Mouse (Mus musculus): ENCODE data around the gene Slc22a13. TPM values are rescaled to one million over a fixed set of nuclear protein-coding genes. Genes with fewer than 3 reads are reported as not detected.
"Not testable (repeated sequence)": the region's sequence is repeated elsewhere in the genome, so short reads cannot be mapped to it uniquely, and the experiment has no call there.

The Slc22a13 gene
- total RNA-seq (2021) = not detected

DNA sequence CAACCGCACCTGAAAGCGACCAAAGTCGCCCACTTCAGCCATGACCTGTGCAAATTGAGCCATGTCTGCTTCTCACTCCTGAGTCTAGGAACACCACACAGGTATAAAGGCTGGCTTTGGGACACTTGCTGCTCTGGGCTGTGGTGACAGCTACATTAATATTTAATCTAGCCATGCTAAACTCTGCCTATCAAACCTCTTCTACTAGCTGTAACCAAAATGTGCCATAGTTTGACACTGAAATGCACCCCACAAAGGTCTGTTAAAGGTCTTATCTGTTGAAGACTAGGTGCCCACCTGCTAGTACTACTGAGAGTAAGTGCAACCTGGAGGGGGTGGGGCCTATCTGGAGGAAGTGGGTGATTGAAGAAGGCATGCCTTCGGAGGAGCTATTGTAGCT is at the start of gene Slc22a13:
Gene Slc22a13 (minus strand): TSS at position 101 of the 400 bp plus-strand sequence.
- intact Hi-C loops (cut with DNase I) = no loop called here
- DNase-seq = no peak

- no peak for DNase-seq
- intact Hi-C loops (cut with DNase I) = no loop called here
Measured at GRCm38 (mm10) chr9:119258128-119258527, 49.2 kb upstream of the Slc22a13 start.

GRCm38 (mm10) chr9:119256161-119256560 is 47.3 kb upstream of the Slc22a13 start:
- intact Hi-C loops (cut with DNase I) = no loop called here
- DNase-seq = no peak

DNA sequence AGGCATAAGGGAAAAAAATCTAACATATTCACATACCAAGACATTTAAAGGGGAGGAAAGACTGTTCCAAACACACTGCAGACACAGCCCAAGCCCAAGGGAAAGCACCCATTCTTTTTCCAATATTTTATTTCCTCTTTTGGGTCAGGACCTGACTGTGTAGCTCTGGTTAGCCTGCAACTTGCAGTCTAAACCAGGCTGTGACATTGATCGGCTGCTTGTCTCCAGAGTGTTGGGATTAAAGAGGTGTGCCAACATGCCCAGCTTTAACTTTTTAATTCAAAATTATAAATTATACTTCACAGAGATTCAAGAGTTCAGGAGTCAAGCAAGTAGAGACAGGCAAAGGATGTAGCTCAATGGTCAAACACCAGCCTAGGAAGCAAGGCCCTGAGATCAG is 46.2 kb upstream of the Slc22a13 start:
- intact Hi-C loops (cut with DNase I) = no loop called here
- DNase-seq = no peak

DNA sequence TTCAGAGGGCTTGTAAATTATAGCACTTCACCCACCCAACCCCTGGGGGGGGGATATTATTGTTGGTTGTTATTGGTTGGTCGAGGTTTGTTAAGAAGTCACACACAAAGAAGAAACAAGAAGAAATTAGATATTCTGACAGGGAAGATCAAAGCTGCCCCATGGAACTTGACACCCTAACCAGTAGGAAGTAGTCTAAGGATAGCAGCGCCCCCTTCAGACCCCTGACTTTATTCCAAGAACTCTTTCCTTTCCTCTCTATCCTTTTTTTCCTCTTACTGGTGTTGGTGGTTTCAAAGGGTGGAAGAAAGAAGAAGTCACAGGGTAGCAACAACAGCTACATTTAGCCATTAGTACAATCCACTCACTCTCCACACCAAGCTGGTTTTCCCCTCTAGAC is 45.3 kb upstream of the Slc22a13 start:
- intact Hi-C loops (cut with DNase I) = no loop called here
- no peak for DNase-seq

GRCm38 (mm10) chr9:119247996-119248395 is 39.1 kb upstream of the Slc22a13 start:
- intact Hi-C loops (cut with DNase I) = no loop called here

DNA sequence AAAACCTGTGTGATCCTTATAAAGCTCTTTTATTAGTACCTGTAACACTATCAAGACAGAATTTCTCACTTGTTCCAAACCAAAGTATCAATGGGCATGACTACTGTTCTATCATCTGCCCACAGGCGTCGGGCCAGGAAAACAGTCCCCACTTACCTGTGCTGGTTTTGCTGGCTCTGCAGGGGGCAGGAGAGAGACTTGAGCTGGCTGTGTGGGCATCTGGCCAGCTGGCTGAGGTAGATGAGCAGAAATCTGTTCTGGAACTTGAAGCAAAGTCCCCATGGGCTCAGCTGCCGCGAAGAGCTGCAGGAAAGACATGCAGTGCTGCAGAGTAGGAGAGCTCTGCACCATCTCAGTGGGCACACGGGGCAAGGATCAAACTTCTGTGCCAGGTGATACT is 37.9 kb upstream of the Slc22a13 start:
- intact Hi-C loops (cut with DNase I) = no loop called here
- DNase-seq = peak; percentile 35

More at GRCm38 (mm10) chr9:119247996-119248395, 39.1 kb upstream of the Slc22a13 start:
- DNase-seq = no peak

DNA sequence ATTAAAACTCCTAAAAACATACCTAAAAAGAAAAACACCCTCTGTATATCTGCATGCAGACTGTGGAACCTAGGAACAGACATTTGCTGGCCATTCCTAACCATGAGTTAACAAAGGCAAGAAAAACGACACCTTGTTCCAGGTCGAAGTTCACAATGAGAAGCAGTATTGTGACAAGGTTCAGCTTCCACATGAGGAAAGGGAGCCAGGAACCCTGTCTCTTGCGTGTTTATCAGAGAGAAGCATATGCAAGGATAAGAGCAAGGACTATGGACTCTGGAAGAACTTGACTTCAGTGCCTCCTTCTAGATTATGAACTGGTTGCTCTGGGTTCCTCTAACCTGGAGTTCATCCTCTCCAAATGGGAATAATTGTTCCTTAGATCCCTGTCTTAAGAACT is 35.1 kb upstream of the Slc22a13 start:
- no peak for DNase-seq
- intact Hi-C loops (cut with DNase I) = no loop called here

GRCm38 (mm10) chr9:119241169-119241865 is 32.4 kb upstream of the Slc22a13 start:
- intact Hi-C loops (cut with DNase I) = no loop called here
- no peak for DNase-seq

GRCm38 (mm10) chr9:119240286-119240997 is 31.5 kb upstream of the Slc22a13 start:
- no peak for DNase-seq
- intact Hi-C loops (cut with DNase I) = no loop called here

GRCm38 (mm10) chr9:119239274-119239673 is 30.4 kb upstream of the Slc22a13 start:
- no peak for DNase-seq
- intact Hi-C loops (cut with DNase I) = no loop called here

DNA sequence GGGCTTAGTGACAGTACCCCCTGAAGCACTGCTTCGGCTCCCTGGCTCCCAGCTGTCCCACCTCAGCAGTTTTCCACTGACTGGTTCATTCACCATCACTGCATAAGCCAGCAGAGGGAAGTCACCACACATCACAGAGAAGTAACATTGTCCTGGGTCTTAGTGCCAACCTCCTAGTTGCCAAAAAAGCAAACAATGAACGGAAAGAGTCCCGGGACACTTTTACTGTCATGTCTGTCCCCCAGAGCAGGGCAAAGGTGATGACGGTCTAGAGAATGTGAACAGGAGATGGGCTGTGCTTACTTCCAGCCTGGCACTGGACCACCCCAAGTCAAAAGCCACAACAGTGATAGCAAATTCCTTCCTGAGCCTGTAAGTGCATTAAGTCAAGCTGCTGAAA is 29.9 kb upstream of the Slc22a13 start:
- intact Hi-C loops (cut with DNase I) = no loop called here
- DNase-seq = no peak

DNA sequence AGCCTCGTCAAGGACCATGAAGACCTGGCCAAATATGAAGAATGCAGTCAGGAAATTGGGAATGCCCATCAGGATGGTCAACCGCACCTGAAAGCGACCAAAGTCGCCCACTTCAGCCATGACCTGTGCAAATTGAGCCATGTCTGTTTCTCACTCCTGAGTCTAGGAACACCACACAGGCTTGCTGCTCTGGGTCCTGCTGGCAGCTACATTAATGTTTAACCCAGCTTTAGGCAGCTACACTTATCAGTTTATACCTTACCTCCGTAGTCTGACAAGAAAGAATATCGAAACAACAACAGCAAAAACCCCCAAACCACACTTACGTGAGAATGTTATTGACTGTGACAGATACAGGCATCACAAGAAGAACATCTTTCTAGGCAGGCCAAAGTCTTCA is 22.7 kb upstream of the Slc22a13 start:
- intact Hi-C loops (cut with DNase I) = no loop called here
- no peak for DNase-seq

GRCm38 (mm10) chr9:119230829-119231228 is 21.9 kb upstream of the Slc22a13 start:
- intact Hi-C loops (cut with DNase I) = no loop called here
- DNase-seq = no peak

- intact Hi-C loops (cut with DNase I) = no loop called here
- DNase-seq = no peak
Measured at GRCm38 (mm10) chr9:119220249-119220648, 11.4 kb upstream of the Slc22a13 start.

- intact Hi-C loops (cut with DNase I) = no loop called here
- DNase-seq = no peak
Measured at GRCm38 (mm10) chr9:119219667-119220066, 10.8 kb upstream of the Slc22a13 start.

DNA sequence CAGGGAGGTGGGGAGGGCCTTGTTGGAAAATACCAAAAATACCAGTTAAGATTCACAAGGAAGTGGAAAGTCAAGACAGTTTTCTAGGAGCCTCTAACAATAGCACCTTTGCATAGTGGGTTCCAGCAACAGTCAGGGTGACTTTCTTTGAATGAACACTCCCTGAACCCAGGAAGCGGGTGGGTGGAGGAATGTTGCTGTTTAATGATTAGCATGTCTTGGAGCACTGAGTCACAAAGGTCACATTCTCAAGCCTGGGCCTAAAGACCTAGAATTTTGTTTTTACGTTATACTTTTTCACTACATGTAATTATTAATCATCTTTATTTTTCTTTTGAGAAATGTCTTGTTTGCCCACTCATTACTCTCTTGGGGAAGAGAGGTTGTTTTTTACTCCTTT is 6.4 kb upstream of the Slc22a13 start:
- intact Hi-C loops (cut with DNase I); DNase-seq: not testable (repeated sequence)

DNA sequence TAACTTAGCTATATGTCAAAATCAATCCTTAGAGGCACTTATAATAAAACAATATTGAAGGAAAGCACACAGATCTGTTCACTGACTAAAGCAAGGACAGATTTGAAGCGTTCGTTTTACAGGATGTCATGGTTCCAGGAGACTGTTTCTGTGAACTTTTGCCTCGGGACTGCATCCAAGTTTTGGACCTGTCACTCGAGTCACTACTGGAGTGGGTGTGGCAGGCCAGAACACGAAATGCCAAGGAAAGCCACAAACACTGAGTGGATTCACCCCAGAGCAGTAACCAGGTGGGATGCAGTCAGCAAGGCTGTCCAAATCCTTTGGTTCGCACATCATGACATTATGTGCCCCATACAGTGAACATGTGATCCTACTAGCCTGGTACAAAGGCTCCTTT is 5.7 kb upstream of the Slc22a13 start:
- intact Hi-C loops (cut with DNase I) = no loop called here
- no peak for DNase-seq

GRCm38 (mm10) chr9:119212996-119213395 is 4.1 kb upstream of the Slc22a13 start:
- no peak for DNase-seq
- intact Hi-C loops (cut with DNase I) = no loop called here

DNA sequence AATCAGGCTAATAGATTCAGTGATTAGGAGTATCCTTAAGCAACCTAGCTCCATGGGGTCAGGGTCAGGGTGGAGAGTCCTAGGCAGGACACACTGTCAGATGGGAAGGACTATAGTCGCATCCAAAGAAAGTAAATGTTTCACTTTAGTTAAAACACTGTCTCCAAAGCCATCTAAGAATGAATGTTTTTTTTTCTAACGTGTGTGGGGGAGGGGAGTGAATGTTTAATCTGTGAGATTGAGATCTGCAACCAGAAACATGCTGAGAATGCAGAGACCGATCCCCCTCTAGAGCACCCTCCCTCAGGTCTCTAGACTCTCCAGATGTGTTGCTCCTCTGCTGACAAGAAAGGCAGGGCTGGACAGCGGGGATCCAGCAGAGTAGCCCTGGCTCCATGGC is 1.8 kb downstream of the Slc22a13 start:
- DNase-seq = no peak
- intact Hi-C loops (cut with DNase I) = no loop called here

- intact Hi-C loops (cut with DNase I) = no loop called here
- DNase-seq = no peak
Measured at GRCm38 (mm10) chr9:119206666-119207065, 2.2 kb downstream of the Slc22a13 start.

GRCm38 (mm10) chr9:119205756-119206155 is 3.1 kb downstream of the Slc22a13 start:
- no peak for DNase-seq
- intact Hi-C loops (cut with DNase I) = no loop called here

Data from left cerebral cortex, postnatal 4 days (tissue).